In the genomic region with DNA sequence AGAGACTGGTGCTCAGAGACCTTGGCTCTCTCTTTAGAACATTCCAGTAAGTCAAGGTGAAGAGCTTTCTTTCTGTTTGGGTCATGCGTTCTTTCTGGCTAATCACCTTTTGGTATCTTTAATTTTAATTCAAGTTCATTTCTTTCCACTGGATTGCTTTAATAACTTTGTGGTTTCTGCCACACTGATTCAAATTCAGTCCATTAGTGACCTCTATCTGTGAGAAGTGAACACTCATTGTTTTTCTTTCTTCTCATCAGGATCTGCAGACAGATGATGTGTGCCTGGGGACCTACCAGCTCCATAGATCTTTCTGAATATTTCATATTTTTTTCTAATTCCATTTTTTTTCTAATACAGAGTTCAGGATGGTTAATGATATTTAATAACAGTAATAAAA, we compare ENCODE assay signal across 11 mouse cellular contexts. TPM values are rescaled to one million over a fixed set of nuclear protein-coding genes. Genes with fewer than 3 reads are reported as not detected.
A peak's percentile ranks its signal among the peaks of the same experiment; 100 is the strongest.
DNase-seq lines count a peak whose midpoint lies in the region; ATAC-seq and TF ChIP-seq lines count a peak whose summit lies in the region.
"Had no signal": no experiment of that assay in that cellular context is flagged by ENCODE, and none has a peak within 500 bp of the region (broad histone marks: within the 10 kb centered on the region; RNA-seq: fewer than 3 reads in every experiment).

No protein-coding gene starts in this region.

- no peaks in the 10 kb centered on the region for H3K27me3 ChIP-seq in kidney, adult 2 months (replicated peaks; ENCODE audit: control insufficient read depth, insufficient read depth, low read length)
- H3K27me3 ChIP-seq in forebrain, embryonic 16.5 days (replicated peaks; ENCODE audit: control insufficient read depth, insufficient read depth, low read length) = no peaks in the 10 kb centered on the region
- H3K27me3 ChIP-seq in midbrain, embryonic 15.5 days (replicated peaks) = no peaks in the 10 kb centered on the region

- H3K36me3 ChIP-seq in kidney, adult 2 months (ENCODE audit: control insufficient read depth, insufficient read depth, low read length) = no peaks in the 10 kb centered on the region
- no peaks in the 10 kb centered on the region for H3K36me3 ChIP-seq in forebrain, embryonic 16.5 days (ENCODE audit: control insufficient read depth, insufficient read depth)
- H3K36me3 ChIP-seq in midbrain, embryonic 15.5 days (replicated peaks) = no peaks in the 10 kb centered on the region
- H3K36me3 ChIP-seq: G1E had no signal

- 0 out of 2 replicates have a peak, but pooled peaks have one; percentile 1 for TF ChIP-seq CTCF in kidney, adult 2 months (conservative IDR thresholded peaks at IDR 0.05; ENCODE audit: insufficient read depth, insufficient read length, low read depth, low read length)

- no peak for DNase-seq in kidney, adult 2 months
- no peak for DNase-seq in kidney, postnatal 10 days
- DNase-seq in brain, adult 2 months (ENCODE audit: low read depth, low spot score) = peak; percentile 54
- no peak for DNase-seq in cerebellum, adult 9-11 months
- no peak for DNase-seq in gastrocnemius, postnatal 10 days
- no peak for DNase-seq in ovary, postnatal 36 days (ENCODE audit: low spot score)
- DNase-seq: cerebellum, adult 11-12 months; lung, postnatal 10 days had no signal

- no peaks in the 10 kb centered on the region for H3K4me1 ChIP-seq in kidney, adult 2 months (ENCODE audit: control insufficient read depth, insufficient read depth, low read length)
- H3K4me1 ChIP-seq in forebrain, embryonic 16.5 days (replicated peaks; ENCODE audit: control insufficient read depth, insufficient read depth, low read length) = peaks cover 12% of the 10 kb centered on the region
- peaks cover 23% of the 10 kb centered on the region for H3K4me1 ChIP-seq in midbrain, embryonic 15.5 days

- H3K27ac ChIP-seq in kidney, adult 2 months (ENCODE audit: insufficient read depth, low read depth, low read length) = no peak overlapping the region
- H3K27ac ChIP-seq in forebrain, embryonic 16.5 days (ENCODE audit: low read length) = peak overlapping the region; percentile 28
- H3K27ac ChIP-seq in midbrain, embryonic 15.5 days = no peak overlapping the region

- TF ChIP-seq POLR2A in kidney, adult 2 months (IDR thresholded peaks at IDR 0.05; ENCODE audit: low read depth, low read length) = no peak

- H3K9me3 ChIP-seq in forebrain, embryonic 16.5 days (ENCODE audit: control insufficient read depth, low read length) = no peaks in the 10 kb centered on the region
- H3K9me3 ChIP-seq in midbrain, embryonic 15.5 days = no peaks in the 10 kb centered on the region

- H3K4me3 ChIP-seq in kidney, adult 2 months (ENCODE audit: insufficient read depth, low read depth, low read length) = no peak overlapping the region
- peak overlapping the region; percentile 67 for H3K4me3 ChIP-seq in forebrain, embryonic 16.5 days (replicated peaks; ENCODE audit: low read length)
- H3K4me3 ChIP-seq in midbrain, embryonic 15.5 days = peak overlapping the region; percentile 83

- 33% methylated on average over 1 of the region's 1 CpGs for WGBS in kidney, adult 2 months
- 52% methylated on average over 1 of the region's 1 CpGs for WGBS in forebrain, embryonic 16.5 days
- 51% methylated on average over 1 of the region's 1 CpGs for WGBS in midbrain, embryonic 15.5 days

- H3K4me2 ChIP-seq in forebrain, embryonic 16.5 days (ENCODE audit: low read length) = peak overlapping the region; percentile 64
- H3K4me2 ChIP-seq in midbrain, embryonic 15.5 days = peak overlapping the region; percentile 87

- ATAC-seq in forebrain, embryonic 16.5 days = no peak
- ATAC-seq in midbrain, embryonic 15.5 days (replicated peaks) = no peak

- peak overlapping the region; percentile 79 for H3K9ac ChIP-seq in forebrain, embryonic 16.5 days (replicated peaks; ENCODE audit: low read depth, low read length)
- H3K9ac ChIP-seq in midbrain, embryonic 15.5 days = peak overlapping the region; percentile 7

RNA-seq across cellular contexts. Expression of a gene that starts 6.5 kb away (rescaled TPM):
- polyA plus RNA-seq in kidney, adult 2 months (2012; rRNA removed) = 2.0 and 2.1 TPM in 2 replicates
- 36.3 and 43.9 TPM in 2 replicates for polyA plus RNA-seq in forebrain, embryonic 16.5 days (2015; fragmentation: Nextera tagmentation; extraction: Ambion mirVana)
- 25.1 and 25.4 TPM in 2 replicates for polyA plus RNA-seq in midbrain, embryonic 15.5 days (2015; fragmentation: Nextera tagmentation; extraction: Ambion mirVana)
- total RNA-seq in gastrocnemius, postnatal 10 days (2021) = 10 to 100 TPM; 13.6 to 19.0 TPM
- polyA plus RNA-seq: G1E had no signal
